Mouse (Mus musculus): ENCODE measurements around the gene Sept6.

Gene Sept6

DNA sequence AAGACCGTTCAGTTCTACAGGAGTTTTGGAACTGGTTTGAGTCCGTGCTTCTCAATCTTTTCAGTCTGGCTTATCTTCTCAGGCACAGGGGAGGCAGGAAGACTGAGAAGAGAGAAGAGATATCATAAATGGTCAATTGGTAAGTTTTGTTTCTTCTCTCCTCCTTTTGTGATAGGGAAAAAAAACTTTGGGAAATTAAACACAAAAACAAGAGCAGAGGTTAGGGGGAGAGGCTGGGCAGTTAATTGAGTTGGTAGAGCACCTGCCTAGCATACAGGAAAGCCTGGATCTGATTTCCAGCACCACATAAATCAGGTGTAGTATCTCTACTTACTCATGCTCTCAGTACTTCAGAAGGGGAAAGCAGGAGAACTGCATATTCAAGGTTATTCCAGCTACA lies at the start of gene Sept6:
TSS of gene Sept6 (minus strand) at position 101 of the 400 bp plus-strand sequence.
- no peak for DNase-seq (ENCODE audit: low read depth, low spot score)

DNA sequence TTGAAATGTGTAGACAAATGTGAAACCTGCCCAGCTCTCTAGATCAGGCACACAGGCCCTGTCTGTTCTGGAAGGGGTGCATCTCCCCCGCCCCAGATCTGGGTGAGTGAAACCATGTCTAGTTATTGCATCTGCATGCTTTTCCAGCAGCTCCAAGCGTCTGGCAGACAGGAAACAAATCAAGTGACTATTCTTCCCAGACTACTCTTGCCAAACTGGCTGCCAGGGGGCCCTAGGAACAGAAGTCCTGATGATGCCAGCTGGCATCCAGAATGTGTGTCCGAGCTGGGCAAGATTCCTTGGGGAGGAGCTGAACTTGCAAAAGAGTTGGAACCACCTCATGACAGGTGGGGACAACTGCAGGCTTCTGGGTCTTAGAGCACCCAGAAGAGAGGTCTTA lies 36.8 kb upstream of the Sept6 start:
- DNase-seq (ENCODE audit: low read depth, low spot score) = no peak

DNA sequence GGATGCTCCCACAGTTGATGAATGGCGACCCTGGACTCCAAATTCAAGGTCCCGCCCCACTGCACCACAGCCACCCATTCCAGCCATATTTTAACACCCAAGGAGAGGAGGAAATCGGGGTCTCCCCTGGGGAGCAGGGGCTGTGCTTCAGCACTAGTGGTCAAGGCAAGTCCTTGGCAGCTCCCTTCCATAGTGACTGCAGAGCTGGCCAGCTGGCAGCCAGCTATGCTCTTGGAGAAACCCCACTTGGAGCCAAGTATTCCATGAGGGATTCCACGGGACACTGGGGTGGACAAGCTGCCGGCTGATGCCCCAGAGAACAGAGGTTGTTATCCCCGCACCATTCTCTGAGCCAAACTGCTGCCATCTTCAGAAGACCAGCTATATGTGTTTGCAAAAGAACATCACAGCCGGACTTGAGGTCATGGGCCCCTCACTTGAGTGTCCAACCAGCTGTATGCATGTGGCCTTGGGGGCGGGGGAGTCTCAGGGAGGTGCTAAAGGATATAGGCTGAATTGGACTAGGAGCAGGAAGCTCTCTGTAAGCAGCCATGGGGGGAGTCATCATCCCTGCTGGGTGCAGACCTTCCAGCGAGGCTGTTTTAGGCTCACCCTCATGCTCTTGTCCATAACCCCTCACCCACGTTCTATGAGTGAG lies 32.2 kb upstream of the Sept6 start:
- no peak for DNase-seq (ENCODE audit: low read depth, low spot score)

DNA sequence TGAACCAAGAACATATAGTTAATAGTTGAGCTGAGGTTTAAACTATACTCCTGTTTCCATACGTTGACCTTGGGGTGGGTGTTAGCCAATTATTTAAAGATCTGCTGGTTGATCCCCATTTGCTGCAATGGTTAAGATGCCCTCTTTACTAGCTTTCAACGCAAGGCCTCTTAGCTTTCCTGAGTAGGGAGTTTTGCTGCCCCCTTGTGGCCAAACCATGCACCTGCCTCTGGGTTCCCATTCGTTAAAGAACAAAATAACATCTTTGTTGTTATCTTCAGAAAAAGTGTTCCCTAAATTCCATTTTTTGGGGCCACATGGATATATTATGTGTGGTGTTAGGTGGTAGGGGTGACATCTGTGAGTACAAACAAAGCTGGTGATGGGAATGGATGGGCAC lies 31.1 kb upstream of the Sept6 start:
- DNase-seq (ENCODE audit: low read depth, low spot score) = peak; percentile 20

DNA sequence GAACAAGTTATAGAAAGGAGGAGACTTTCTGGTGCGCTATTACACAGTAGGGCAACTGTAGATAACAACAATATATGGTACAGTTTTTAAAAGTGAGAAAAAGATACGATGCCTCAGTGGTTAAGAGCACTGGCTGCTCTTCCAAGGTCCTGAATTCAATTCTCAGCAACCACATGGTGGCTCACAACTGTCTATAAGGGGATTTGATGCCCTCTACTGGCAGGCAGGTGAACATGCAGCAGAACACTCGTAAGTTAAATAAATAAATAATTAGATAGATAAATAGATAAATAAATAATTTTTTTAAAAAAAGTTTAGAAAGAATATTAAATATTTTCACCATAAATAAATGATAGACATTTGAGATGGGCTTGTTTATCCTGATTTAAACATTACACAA lies 27.5 kb upstream of the Sept6 start:
- DNase-seq (ENCODE audit: low read depth, low spot score) = no peak

DNA sequence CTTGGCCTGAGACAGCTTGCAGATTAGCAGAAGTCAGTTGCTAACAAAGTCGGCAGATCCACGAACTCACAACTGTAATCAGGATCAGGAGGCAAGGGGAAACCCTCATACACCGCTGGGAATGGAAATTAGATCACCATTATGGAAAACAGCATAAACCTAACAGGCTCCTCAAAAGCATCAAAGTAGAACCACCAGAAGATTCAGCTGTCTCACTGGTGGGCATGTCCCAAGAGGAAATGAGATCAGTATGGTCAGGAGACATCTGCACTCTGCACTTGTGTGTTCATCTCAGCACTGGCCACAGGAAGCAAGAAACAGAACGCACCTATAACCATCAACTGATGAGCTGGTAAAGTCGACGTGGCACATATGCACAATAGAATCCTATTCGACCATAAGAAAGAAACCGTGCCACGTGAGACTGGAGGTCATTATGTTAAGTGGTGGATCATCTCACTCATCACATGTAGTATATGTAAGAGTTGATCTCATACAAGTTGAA lies 26.6 kb upstream of the Sept6 start:
- DNase-seq (ENCODE audit: low read depth, low spot score) = no peak

DNA sequence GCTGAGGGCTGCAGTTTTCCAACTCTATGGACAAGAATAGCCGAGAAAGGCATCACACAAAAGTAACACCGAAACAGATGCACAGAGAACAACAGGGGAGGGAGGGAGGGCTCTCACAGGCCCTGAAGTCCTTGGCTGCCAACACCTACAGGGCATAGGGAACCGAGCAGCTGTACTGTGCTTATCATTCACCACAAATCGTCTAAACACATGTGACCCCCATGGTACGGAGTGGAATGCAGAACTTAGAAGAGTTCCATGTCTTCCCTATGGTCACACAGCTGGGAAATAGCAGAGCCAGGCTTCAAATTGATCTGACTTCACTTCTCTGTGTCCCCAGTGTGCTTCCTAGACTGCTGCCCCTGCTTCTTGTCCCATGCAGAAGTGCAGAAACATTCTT lies 22.3 kb upstream of the Sept6 start:
- no peak for DNase-seq (ENCODE audit: low read depth, low spot score)

DNA sequence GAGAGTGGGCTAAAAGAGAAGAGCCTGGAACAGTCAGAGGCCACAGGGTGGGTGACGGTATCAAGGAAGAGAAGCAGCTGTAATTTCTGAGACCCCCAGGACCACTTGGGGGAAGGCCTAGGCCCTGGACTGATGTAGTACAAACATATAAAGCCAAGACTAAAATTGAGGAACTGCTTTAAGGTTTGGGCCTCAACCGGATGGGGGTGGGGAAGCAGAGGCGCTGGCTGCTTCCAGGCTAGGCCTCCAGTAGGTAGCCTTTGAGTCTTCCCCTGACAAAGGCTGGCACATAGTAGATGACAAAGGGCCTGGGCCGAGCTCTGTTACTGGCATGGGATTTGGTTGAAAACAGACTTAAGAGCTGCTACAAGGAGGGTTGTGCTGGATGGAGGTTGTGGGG lies 555 bp downstream of the Sept6 start:
- no peak for DNase-seq (ENCODE audit: low read depth, low spot score)

DNA sequence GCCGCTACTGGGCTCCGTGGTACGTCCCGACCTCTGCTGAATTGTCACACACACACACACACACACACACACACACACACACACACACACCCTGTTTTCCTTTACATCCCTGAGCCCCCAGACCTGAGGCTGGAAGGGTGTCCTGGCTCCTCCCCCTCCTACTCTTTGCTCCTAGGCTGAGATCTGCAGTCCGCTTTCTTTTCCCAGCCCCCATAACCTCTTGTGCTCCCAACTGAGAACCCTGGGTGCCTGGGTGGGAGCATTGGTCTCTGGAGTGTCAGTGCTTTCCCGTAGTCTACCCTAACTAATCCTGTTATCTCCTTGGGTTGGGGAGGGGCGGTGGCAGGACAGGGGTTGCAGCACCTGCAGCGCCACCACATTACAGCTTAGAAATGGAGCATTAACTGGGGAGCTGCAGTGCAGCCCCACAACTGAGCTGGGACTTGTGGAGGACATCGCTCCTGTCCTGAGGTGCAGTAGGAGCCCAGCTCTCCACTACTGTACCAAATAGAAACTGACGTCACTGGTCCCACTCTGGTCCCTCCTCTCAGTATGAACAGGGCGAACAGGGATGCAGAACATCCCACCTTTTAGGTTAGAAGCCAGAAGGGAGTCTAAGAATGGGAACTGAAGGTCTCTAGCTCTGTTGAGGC lies 1.7 kb downstream of the Sept6 start:
- DNase-seq (ENCODE audit: low read depth, low spot score) = no peak

DNA sequence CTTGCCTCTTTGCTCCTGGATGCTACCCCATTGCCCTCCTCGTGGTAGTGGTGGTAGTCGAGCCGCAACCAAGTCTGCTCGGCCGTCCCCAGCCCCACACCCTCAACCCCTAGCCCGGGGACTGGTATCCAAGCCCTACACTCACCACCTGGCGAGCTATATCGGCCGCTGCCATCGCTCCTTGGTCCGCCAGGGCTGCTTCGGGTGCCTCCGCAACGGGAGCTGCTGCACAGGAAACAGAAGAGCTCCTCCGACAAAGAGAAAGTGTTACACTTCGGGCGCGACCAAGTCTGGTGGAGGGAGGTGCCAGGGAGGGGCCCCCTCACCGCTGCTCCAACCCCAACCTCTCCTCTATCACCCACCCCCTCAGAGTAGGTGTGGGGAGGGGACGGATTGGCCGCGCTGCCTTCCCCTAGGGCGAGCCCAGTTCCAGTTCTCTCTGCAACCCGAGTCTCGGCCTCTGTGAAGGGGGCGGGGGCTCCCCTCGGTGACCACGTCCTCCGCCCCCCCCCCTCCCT lies 2.3 kb downstream of the Sept6 start:
- DNase-seq (ENCODE audit: low read depth, low spot score) = no peak

DNA sequence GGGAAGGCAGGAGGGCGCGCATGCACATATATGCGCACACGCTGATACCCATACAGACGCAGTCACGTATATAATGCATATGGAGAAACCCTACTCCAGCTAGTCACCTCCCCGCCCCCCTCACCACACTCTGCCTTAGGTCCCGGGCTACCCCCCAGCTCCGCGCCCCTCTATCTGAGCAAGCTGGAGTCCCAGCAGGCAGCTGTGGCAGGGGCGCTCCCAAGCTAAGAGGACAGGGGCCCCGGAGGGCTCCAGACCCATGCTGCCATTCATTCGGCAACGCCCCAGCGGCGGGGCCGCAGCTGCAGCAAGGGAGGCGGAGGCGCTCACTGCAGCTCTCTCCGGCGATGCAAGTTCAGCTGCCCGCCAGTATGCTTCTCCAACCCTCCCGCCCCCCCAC lies 2.8 kb downstream of the Sept6 start:
- no peak for DNase-seq (ENCODE audit: low read depth, low spot score)

DNA sequence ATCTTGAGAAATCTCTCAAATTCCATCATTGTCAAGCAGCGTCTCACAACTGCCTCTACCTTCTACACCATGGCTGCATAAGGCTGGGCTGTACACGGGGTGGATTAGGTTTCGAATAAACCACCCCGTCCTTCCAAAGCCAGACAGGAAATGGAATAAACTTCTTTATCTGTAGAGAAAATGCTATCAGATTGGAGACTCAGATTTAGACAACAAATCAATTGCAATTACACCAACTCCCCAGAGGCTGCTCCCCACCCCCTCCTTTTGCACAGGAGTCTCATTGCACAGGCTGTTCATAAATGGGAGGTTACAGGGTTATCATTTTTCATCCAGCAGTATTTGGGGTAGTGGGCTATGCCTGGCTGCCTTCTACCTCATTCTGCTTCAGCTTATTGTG lies 3.7 kb downstream of the Sept6 start:
- DNase-seq (ENCODE audit: low read depth, low spot score) = no peak

DNA sequence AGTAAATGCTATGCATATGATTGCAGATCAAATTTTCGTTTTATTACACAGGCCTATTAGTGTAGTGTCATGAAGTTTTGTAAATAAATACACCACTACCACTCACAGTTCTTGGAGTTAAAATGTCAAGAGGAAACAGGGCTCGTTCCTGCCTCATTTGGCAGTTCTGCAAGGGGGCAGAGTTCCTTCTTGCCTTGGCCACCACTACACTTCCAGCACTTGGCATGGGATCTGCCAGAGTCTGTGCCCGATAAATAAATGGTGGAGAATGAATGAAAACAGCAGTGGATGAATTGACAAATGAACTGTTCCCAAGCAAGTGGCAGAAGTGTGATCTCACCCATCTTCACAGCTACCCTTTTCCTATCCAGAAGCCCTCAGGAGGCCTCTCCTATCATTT lies 6.6 kb downstream of the Sept6 start:
- no peak for DNase-seq (ENCODE audit: low read depth, low spot score)

DNA sequence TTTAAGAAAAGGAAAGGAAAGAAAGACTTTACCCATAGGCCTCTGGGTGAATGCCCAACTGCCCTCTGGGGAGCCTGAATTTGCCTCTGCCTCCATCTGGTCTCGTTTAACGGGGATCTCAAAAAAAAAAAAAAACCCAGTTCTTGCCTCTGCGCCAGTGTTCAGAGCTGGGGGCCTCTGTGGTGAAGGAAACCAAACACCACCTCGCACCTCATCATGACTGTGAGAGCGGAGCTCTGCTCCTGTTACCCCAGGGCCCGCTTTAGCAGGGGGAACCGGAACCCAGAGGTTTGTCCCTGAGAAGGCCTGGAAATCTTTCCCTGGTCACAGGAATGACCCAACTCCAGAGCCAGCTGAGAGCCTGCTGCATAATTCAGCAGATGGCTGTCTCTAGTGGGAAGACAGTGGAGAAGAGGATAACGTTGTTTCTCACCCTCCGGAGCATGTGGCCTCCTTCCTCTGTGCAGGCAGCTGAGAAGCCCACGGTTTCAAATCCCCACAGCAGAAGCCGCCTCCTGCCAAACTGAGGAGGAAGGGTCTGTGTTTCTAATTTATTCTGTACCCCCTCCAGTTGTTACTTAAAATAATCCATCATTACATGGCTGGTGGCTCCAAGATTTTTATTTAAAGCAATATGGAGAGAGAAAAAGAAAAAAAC lies 7.8 kb downstream of the Sept6 start:
- no peak for DNase-seq (ENCODE audit: low read depth, low spot score)

DNA sequence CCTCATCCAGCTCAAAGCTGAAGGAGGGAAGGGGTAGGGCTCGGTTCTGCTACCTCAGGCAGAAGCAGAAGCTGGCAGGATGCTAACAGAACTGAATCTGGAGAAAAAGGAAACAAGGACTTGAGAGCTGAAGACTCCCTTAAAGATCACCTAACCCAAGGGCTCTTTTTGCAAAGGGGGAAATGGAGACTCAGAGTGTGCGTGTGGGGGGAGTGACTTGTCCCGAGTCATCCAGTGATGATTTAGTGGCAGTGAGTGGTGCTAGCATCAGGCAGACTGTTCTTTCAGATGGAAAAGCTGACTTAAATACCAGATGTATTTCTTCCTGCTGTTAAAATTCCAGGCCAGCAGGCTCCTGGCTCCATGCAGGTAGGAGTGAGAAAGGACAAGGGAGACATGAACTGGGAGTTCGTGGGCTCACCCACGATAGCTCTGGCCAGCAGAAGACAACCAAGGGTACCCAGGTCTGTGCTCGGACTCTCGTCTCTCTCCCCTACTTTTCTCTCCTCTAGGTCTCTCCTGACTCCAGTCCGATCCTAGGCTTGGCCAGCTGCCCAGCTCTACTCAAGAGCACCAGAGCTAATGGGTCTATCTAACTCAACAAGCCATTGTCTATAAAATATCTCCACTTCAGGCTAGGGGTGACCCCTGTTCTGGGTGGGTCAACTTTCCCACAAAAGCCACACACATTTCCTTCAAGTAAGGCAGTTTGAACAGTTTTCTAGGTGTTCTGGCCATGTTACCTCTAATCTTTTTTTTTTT lies 8.5 kb downstream of the Sept6 start:
- DNase-seq (ENCODE audit: low read depth, low spot score) = no peak

DNA sequence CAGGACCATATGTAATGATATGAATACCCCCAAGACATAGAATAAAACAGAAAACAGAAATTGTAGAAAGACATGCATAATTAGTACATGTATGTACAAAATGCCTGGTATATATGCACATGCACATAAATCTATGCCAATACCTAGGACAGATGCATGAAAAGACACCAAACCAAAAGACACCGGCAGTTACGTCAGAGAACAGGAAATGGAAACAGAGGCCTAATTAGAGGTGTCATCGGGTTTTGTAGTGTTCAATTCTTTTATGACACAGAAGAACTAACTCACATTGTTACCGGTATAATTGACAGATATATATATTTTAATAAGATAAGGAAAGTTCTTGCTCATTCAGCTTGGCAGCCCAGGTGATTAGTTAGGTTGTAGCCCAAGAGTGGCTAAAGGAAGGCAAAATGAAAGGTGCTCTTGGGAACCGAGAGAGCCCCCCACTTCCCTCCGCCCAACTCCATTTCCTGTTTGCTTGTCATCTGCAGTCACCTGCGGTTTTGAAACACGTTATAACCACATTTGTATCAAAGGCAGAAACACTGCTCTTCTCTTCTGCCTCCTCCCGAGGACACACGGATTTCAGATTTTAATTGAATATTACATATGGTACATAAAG lies 10.9 kb downstream of the Sept6 start:
- no peak for DNase-seq (ENCODE audit: low read depth, low spot score)

DNA sequence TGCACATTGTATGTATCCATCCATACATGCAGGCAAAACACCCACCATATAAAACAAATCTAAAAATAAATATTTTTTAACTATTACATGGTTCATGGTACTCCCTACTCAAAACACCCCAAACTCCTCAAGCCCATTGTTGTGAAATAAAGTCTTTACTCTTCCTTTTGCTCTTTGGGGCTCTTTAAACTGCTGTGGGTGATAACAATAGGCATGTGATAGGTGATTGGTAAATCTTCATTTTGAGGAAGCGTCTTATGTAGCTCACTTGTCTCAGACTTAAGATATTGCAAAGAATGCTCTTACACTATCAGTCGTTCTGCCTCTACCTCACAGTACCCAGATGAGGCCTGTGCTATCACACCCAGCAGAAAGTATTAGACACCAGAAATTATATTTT lies 13.7 kb downstream of the Sept6 start:
- no peak for DNase-seq (ENCODE audit: low read depth, low spot score)

DNA sequence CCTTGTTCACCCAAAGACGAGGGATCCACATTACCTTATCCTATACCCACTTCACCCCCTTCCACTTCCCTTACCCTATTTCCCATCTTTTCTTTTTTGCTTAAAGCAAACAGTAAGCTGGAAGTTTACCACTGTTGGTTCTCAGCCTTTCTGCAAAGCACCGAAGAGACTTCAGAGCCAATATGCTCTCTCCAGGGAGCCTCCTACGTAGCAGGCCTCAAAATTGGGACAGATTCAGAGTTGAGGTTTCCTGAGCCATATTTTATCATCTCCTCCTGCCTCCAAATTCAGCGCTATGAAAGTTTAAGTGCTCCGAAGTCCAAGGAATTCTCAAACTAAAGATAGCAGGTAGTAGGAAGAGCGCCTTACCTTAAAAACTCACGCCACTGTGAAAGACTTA lies 14.6 kb downstream of the Sept6 start:
- DNase-seq (ENCODE audit: low read depth, low spot score) = no peak

DNA sequence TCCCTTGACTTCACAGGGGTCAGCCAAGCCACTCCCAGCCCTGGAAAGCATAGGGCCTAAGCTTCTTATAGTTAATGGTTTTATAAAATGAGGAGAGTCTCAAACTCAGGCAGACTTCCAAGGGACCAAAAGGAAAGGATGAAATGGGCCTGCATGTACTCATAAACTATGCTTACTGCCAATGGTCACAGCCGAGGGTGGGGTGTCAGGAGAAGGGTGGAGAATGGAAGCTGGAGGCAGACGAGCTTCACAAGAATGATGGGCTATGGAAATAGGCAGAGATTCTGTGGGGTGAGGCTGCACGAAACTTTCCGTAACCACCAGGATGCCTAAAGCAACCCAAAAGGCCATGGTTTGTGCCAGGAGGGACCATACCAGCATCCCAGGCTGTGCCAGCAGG lies 15.3 kb downstream of the Sept6 start:
- DNase-seq (ENCODE audit: low read depth, low spot score) = no peak

DNA sequence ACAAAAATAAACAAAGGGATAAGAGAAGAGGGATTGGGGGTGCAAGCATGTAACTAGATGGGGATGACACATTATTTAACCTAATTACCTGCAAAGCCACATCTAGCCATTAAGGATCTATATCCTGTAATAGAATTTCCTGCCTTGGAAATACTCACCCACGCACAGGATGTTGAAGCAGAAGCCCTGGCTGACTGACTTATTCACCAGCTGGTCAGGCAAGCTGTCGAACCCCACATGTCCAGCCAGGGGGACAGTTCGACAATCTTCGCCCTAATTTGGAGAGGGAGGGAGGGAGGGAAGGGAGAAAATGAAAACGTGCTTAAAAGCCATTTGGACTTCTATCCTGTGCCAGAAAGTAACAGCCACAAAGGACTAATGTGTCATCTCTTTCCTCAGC lies 16.7 kb downstream of the Sept6 start:
- DNase-seq (ENCODE audit: low read depth, low spot score) = no peak

DNA sequence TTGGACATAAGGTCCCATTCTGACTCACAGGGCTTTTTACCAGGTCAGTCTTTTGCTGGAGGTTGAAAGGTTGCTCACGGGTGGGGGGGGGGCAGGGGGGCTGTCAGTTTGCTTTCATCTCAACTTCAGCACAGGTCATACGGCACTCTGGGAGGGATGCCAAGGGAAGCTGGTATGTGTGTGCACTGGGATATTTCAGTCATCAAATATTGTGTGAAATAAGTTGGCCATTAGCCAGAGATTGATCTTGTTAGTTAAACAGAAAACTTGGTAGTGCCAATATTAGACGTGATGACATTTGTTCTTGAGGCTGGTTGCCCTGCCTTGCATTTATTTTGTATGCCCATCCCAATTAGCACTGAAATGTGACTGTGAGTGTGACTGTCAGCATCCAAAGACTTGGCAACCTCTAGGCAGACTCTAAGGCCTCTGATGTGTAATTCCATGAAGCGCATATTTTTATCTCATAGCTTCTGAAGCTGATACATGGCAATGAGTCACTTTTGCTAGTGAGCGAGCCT lies 18.6 kb downstream of the Sept6 start:
- DNase-seq (ENCODE audit: low read depth, low spot score) = no peak

Data from retina, postnatal 7 days (tissue).